Mouse (Mus musculus): ENCODE results near the gene Odf4.
"Not testable (repeated sequence)": the region's sequence is repeated elsewhere in the genome, so short reads cannot be mapped to it uniquely, and the experiment has no call there.

Odf4 gene

GRCm38 (mm10) chr11:68926981-68927380 is at the start of gene Odf4:
Odf4 (minus strand) TSS chr11:68927081.
- no peak for DNase-seq (ENCODE audit: low spot score)

- no peak for DNase-seq (ENCODE audit: low spot score)
Observed at GRCm38 (mm10) chr11:68975601-68976000, 48.7 kb upstream of the Odf4 start.

- no peak for DNase-seq (ENCODE audit: low spot score)
Observed at GRCm38 (mm10) chr11:68975085-68975484, 48.2 kb upstream of the Odf4 start, which contains the start of gene Rangrf. Rangrf (minus strand) TSS chr11:68975185.

- DNase-seq (ENCODE audit: low spot score), result no peak
Observed at GRCm38 (mm10) chr11:68974059-68974450, 47.2 kb upstream of the Odf4 start.

GRCm38 (mm10) chr11:68973250-68974058 is 46.6 kb upstream of the Odf4 start:
- DNase-seq (ENCODE audit: low spot score), result peak; percentile 67

- DNase-seq (ENCODE audit: low spot score), result no peak
Observed at GRCm38 (mm10) chr11:68970232-68970631, 43.4 kb upstream of the Odf4 start.

GRCm38 (mm10) chr11:68968752-68969151 is 41.9 kb upstream of the Odf4 start:
- DNase-seq (ENCODE audit: low spot score), result no peak

- DNase-seq (ENCODE audit: low spot score), result peak; percentile 85
Observed at GRCm38 (mm10) chr11:68967337-68968282, 40.7 kb upstream of the Odf4 start, which contains the start of gene Slc25a35. Slc25a35 (plus strand) TSS chr11:68968131.

GRCm38 (mm10) chr11:68966554-68966953 is 39.7 kb upstream of the Odf4 start:
- DNase-seq (ENCODE audit: low spot score), result no peak

GRCm38 (mm10) chr11:68965845-68966244 is 39.0 kb upstream of the Odf4 start:
- peak; percentile 49 for DNase-seq (ENCODE audit: low spot score)

GRCm38 (mm10) chr11:68965050-68965449 is 38.2 kb upstream of the Odf4 start:
- DNase-seq (ENCODE audit: low spot score), result no peak

GRCm38 (mm10) chr11:68963405-68963804 is 36.5 kb upstream of the Odf4 start:
- no peak for DNase-seq (ENCODE audit: low spot score)

GRCm38 (mm10) chr11:68962159-68962558 is 35.3 kb upstream of the Odf4 start:
- not testable (repeated sequence) for DNase-seq (ENCODE audit: low spot score)

GRCm38 (mm10) chr11:68961596-68961995 is 34.7 kb upstream of the Odf4 start:
- no peak for DNase-seq (ENCODE audit: low spot score)

GRCm38 (mm10) chr11:68957971-68958370 is 31.1 kb upstream of the Odf4 start:
- DNase-seq (ENCODE audit: low spot score), result no peak

- no peak for DNase-seq (ENCODE audit: low spot score)
Observed at GRCm38 (mm10) chr11:68957308-68957707, 30.4 kb upstream of the Odf4 start, which contains the start of gene Arhgef15. Arhgef15 (minus strand) TSS chr11:68957480.

- DNase-seq (ENCODE audit: low spot score), result no peak
Observed at GRCm38 (mm10) chr11:68956697-68957096, 29.8 kb upstream of the Odf4 start.

- DNase-seq (ENCODE audit: low spot score), result no peak
Observed at GRCm38 (mm10) chr11:68956107-68956506, 29.2 kb upstream of the Odf4 start.

- DNase-seq (ENCODE audit: low spot score), result no peak
Observed at GRCm38 (mm10) chr11:68955473-68955872, 28.6 kb upstream of the Odf4 start.

GRCm38 (mm10) chr11:68954408-68954807 is 27.5 kb upstream of the Odf4 start:
- DNase-seq (ENCODE audit: low spot score), result no peak

GRCm38 (mm10) chr11:68953903-68954302 is 27.0 kb upstream of the Odf4 start:
- DNase-seq (ENCODE audit: low spot score), result no peak

- no peak for DNase-seq (ENCODE audit: low spot score)
Observed at GRCm38 (mm10) chr11:68947542-68947993, 20.7 kb upstream of the Odf4 start.

All from spleen, adult 12 weeks (tissue).